Mouse (Mus musculus) embryonic facial prominence, embryonic 12.5 days (tissue): ENCODE data around the gene Camk1g. TPM values are rescaled to one million over a fixed set of nuclear protein-coding genes. Genes with fewer than 3 reads are reported as not detected.

Experiments used
- ATAC-seq: fragments of 200-750 bp; cut with Nextera tagmentation; 2 replicates; pipeline ENCODE4 v1.8.0; 2017; ENCODE audit not compliant: insufficient number of reproducible peaks, insufficient read depth, low FRiP score, low TSS enrichment
- H3K27ac ChIP-seq: fragments of 300-500 bp; sonication (generic); 2 replicates; pipeline ENCODE4 v1.5.1; 2016; ENCODE audit warnings: mild to moderate bottlenecking
- H3K27me3 ChIP-seq: fragments of 300-500 bp; sonication (generic); 2 replicates; pipeline ENCODE4 v1.6.1; 2016; ENCODE audit warnings: mild to moderate bottlenecking, moderate library complexity
- H3K36me3 ChIP-seq: fragments of 300-500 bp; sonication (generic); 2 replicates; pipeline ENCODE4 v1.6.1; 2016; ENCODE audit warnings: mild to moderate bottlenecking
- H3K4me1 ChIP-seq: fragments of 300-500 bp; sonication (generic); 2 replicates; pipeline ENCODE4 v1.6.1; 2016
- H3K4me2 ChIP-seq: fragments of 300-500 bp; sonication (generic); replicated peaks from 2 replicates; pipeline ENCODE4 v1.6.1; 2016; ENCODE audit warnings: mild to moderate bottlenecking, moderate library complexity
- H3K4me3 ChIP-seq: fragments of 300-500 bp; sonication (generic); 2 replicates; pipeline ENCODE4 v1.5.1; 2016; ENCODE audit warnings: mild to moderate bottlenecking
- H3K9ac ChIP-seq: fragments of 300-500 bp; sonication (generic); 2 replicates; pipeline ENCODE4 v1.6.1; 2016; ENCODE audit warnings: mild to moderate bottlenecking, moderate library complexity
- H3K9me3 ChIP-seq: fragments of 300-500 bp; sonication (generic); 2 replicates; pipeline ENCODE4 v1.6.1; 2016; ENCODE audit warnings: mild to moderate bottlenecking, moderate library complexity
- WGBS: fragments of 180-500 bp; shearing (Covaris S2); methylation state at CpG from one replicate; pipeline ENCODE4 v1.1.7; 2016; 5-methylcytosine and 5-hydroxymethylcytosine counted together
- polyA plus RNA-seq: library from polyadenylated mRNA; unstranded; fragments of >200 nt; fragmentation: Nextera tagmentation; extraction: Ambion mirVana; gene quantifications from 2 replicates; pipeline ENCODE4 v1.2.1, GENCODE M21; 2016

Camk1g gene
- polyA plus RNA-seq, 1 experiment from 2014 or later: 24.4 TPM

DNA sequence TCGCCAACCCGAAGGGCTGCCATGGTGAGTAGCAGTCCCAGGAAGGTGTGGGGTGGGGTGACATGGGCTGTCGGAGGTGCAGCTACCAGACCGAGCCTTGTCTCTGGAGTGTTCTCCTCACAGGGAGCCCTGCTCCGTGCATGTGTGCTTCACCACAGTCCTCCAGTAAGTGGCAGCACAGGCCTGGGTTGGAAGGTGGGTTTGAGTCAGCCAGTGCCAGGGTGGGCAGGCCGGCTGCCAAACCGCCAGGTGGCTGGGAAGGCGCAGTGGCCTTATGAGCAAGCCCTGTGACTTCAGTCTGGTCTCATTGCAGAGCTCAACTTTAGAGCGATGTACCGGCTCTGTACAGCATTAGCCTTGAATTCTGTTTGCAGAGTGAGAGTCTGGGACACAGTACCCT lies 39.9 kb downstream of the Camk1g start:
- no peaks in the 10 kb centered on the region for H3K9me3 ChIP-seq
- no peak overlapping the region for H3K4me2 ChIP-seq
- H3K4me1 ChIP-seq: no peaks in the 10 kb centered on the region; the same call in 1 of the 2 replicates
- peak; percentile 66; the same call in 1 of the 2 replicates for ATAC-seq
- H3K27me3 ChIP-seq: 0 out of 2 replicates have a peak, but pooled peaks cover 5% of the 10 kb centered on the region
- H3K27ac ChIP-seq: no peak overlapping the region
- H3K4me3 ChIP-seq: no peak overlapping the region
- no peaks in the 10 kb centered on the region for H3K36me3 ChIP-seq
- 39% methylated on average over 10 of the region's 10 CpGs for WGBS
- no peak overlapping the region for H3K9ac ChIP-seq

DNA sequence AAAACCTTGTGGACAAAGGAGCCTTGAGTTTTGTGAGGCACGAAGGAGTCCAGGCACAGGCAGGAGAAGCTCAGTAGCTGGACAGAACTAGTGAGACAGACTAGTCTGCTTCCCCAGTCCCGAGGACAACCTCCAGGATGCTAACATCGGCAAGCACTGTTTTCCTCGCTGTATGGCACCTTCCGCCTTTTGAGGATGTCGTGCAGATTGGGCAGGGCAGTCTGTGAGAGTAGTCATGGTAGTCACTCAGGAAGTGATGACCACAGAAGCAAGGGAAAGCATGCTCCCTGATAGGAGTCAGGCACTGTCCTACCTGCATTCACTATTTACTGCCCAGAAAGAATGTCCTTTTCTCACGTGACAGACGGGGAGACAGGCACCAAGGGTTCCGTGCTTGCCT lies 40.5 kb downstream of the Camk1g start:
- Histone ChIP-seq H3K27me3 (0 out of 2 replicates have a peak, but pooled peaks cover 5% of the 10 kb centered on the region), H3K4me3 (no peak overlapping the region), H3K4me1 (no peaks in the 10 kb centered on the region; the same call in 1 of the 2 replicates), H3K9me3 (no peaks in the 10 kb centered on the region), H3K36me3 (no peaks in the 10 kb centered on the region), H3K9ac (no peak overlapping the region), H3K27ac (no peak overlapping the region), H3K4me2 (no peak overlapping the region)
- WGBS: 78% methylated on average over 9 of the region's 9 CpGs
- 0 out of 2 replicates have a peak, but pooled peaks have one; percentile 1 for ATAC-seq

DNA sequence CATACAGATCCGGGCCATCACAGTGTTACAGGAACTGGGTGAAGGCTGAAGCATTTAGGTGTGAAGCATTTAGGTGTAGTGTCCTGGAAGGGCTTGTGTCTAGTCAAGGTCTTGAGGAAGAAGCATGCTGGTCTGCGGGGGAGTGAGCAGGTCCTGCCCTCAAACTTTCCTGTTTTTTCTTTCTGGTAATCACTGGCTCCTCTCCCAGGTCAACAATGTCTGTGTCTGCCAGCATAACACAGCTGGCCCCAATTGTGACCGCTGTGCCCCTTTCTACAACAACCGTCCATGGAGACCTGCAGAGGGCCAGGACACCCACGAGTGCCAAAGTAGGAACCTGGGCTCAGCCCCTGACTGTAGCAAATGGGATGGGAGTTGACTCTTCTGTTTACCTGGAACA lies 42.4 kb downstream of the Camk1g start:
- Histone ChIP-seq H3K27ac (no peak overlapping the region), H3K4me1 (no peaks in the 10 kb centered on the region; the same call in 1 of the 2 replicates), H3K9me3 (no peaks in the 10 kb centered on the region), H3K9ac (no peak overlapping the region), H3K27me3 (0 out of 2 replicates have a peak, but pooled peaks cover 5% of the 10 kb centered on the region), H3K36me3 (no peaks in the 10 kb centered on the region), H3K4me2 (no peak overlapping the region), H3K4me3 (no peak overlapping the region)
- WGBS: 64% methylated on average over 5 of the region's 5 CpGs
- no peak for ATAC-seq

DNA sequence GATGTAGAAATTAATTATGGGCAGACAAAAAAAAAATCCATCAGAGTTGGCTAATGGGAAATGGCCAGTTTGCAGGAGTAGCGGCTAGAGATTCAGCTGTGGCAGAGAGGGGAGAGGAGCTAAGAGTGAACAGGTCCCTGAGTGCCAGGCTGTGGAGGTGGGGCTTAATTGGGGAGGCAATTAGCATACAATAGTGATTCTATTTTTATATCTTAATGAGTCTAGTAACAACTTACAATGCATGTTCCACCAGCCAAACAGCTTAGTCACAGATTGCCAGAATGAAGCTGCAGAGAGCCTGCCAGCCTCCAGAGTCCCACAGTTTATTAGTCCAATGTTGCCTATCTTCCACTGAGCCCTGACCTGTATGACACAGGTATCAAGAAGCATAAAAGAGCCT lies 42.9 kb downstream of the Camk1g start:
- Histone ChIP-seq H3K9me3 (no peaks in the 10 kb centered on the region), H3K36me3 (no peaks in the 10 kb centered on the region), H3K4me1 (no peaks in the 10 kb centered on the region; the same call in 1 of the 2 replicates), H3K4me3 (no peak overlapping the region), H3K9ac (no peak overlapping the region), H3K27ac (no peak overlapping the region), H3K27me3 (0 out of 2 replicates have a peak, but pooled peaks cover 5% of the 10 kb centered on the region), H3K4me2 (no peak overlapping the region)
- WGBS: 75% methylated on average over 1 of the region's 1 CpGs
- no peak for ATAC-seq

DNA sequence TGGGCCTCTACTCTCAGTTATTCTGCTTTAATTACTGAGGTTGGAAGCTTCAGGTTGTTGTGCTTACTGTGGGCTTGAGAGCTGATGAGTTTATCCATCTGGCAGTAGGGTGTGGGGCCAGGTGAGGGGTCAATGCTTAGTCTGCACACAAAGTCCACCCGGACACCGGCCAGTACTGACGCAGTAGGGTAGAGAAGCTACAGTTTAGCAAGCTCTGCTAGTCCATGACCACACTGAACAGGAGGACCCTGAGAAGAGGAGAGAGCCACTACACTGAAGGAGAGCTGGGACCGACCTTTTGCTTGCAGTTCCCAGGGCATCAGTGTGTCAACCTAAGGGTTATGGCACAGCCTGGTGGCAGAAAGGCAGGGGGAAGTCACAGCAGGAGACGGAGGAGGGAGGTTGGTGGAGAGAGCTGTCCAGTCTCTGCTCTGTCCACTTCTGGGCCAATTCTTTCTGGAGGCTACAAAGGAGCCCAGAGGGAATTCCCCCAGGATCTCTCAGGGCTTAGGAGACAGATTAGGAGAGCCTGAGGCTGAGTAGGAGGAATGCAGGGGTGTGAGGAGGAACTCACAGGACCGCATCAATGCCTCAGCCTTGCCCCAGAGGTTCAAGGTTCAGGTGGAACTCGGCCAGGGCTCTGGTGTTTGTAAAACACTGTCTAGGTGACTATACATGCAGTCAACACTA lies 43.5 kb downstream of the Camk1g start:
- H3K4me1 ChIP-seq: no peaks in the 10 kb centered on the region; the same call in 1 of the 2 replicates
- 66% methylated on average over 7 of the region's 7 CpGs for WGBS
- H3K27ac ChIP-seq: no peak overlapping the region
- no peaks in the 10 kb centered on the region for H3K36me3 ChIP-seq
- no peak for ATAC-seq
- no peak overlapping the region for H3K4me3 ChIP-seq
- H3K9me3 ChIP-seq: no peaks in the 10 kb centered on the region
- 0 out of 2 replicates have a peak, but pooled peaks cover 5% of the 10 kb centered on the region for H3K27me3 ChIP-seq
- no peak overlapping the region for H3K9ac ChIP-seq
- H3K4me2 ChIP-seq: no peak overlapping the region

DNA sequence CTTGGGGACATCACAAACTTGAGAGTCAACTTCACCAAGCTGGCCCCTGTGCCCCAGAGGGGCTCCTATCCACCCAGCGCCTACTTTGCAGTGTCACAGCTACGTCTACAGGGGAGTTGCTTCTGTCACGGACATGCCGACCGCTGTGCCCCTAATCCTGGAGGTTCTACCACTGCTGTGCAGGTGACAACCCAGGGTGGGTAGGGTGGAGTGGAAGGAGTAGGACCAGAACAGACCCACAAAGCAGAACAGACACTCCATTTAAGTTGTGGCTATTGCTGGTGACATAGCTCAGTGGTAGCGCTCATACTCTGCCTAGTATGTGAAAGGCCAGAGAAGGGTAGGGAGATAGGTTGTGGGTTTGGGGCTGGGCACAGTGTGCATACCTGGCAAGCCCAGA lies 44.2 kb downstream of the Camk1g start:
- H3K4me3 ChIP-seq: no peak overlapping the region
- 88% methylated on average over 6 of the region's 6 CpGs for WGBS
- no peak overlapping the region for H3K27ac ChIP-seq
- H3K4me1 ChIP-seq: no peaks in the 10 kb centered on the region; the same call in 1 of the 2 replicates
- no peak overlapping the region for H3K9ac ChIP-seq
- H3K36me3 ChIP-seq: no peaks in the 10 kb centered on the region
- no peaks in the 10 kb centered on the region for H3K27me3 ChIP-seq
- ATAC-seq: no peak
- H3K4me2 ChIP-seq: no peak overlapping the region
- no peaks in the 10 kb centered on the region for H3K9me3 ChIP-seq

DNA sequence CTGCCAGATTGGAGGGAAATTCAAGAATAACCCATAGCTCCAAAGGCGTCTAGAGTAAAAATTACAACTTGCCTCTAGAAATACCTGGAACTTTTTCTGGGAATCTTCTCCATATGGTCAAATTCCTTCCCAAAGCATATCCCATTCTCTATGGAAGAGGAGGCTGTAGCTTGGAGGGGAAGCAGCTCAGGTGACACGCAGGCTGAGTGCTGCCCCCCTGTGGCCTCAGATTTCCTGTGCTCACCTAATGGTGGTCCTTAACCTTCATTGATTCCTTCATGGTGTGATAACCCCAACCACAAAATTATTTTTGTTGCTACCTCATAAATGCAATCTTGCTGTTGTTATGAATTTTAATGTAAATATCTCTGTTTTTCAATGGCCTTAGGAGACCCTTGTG lies 45.9 kb downstream of the Camk1g start:
- no peak overlapping the region for H3K4me2 ChIP-seq
- H3K36me3 ChIP-seq: no peaks in the 10 kb centered on the region
- H3K9me3 ChIP-seq: no peaks in the 10 kb centered on the region
- H3K27me3 ChIP-seq: no peaks in the 10 kb centered on the region
- no peak overlapping the region for H3K4me3 ChIP-seq
- H3K9ac ChIP-seq: no peak overlapping the region
- no peaks in the 10 kb centered on the region for H3K4me1 ChIP-seq
- ATAC-seq: no peak
- 40% methylated on average over 2 of the region's 2 CpGs for WGBS
- H3K27ac ChIP-seq: no peak overlapping the region

DNA sequence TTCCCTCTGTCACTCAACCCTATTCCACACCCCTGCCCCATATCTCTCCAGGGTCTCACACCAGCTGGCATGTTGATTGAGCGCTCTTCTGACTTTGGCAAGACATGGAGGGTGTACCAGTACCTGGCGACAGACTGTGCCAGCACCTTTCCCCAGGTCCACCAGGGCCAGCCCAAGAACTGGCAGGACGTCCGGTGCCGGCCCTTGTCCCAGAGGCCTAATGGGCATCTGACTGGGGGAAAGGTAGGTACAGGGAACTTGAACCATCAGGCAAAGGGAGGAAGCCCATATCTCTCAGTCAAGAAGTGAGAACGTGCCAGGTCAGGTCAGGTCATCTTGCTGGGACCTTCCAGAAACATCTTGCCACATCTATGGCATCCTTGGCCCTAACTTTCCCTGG lies 46.4 kb downstream of the Camk1g start:
- Histone ChIP-seq H3K27ac (no peak overlapping the region), H3K9ac (no peak overlapping the region), H3K27me3 (no peaks in the 10 kb centered on the region), H3K9me3 (no peaks in the 10 kb centered on the region), H3K4me3 (no peak overlapping the region), H3K36me3 (no peaks in the 10 kb centered on the region), H3K4me1 (no peaks in the 10 kb centered on the region), H3K4me2 (no peak overlapping the region)
- ATAC-seq: no peak
- WGBS: 95% methylated on average over 6 of the region's 6 CpGs

DNA sequence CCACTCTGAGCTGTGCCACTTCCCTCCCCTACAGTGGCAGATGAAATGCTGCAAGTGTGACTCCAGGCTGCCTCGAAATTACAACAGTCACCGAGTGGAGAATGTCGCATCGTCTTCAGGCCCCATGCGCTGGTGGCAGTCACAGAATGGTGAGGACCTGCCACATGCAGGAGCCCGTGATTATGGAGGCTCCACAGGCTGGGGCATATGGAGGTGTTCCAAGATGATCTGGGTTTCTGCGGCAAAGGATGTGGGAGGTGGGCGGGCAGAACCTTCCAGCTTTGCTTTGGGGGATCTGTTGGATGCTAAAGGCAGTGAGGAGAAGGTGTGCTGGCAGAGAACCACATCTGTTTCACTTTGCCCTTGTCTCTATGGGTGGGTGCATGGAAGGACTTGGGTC lies 49.7 kb downstream of the Camk1g start:
- Histone ChIP-seq H3K4me1 (no peaks in the 10 kb centered on the region), H3K4me3 (no peak overlapping the region), H3K27ac (no peak overlapping the region), H3K9ac (no peak overlapping the region), H3K4me2 (no peak overlapping the region), H3K9me3 (no peaks in the 10 kb centered on the region), H3K36me3 (no peaks in the 10 kb centered on the region), H3K27me3 (no peaks in the 10 kb centered on the region)
- 87% methylated on average over 8 of the region's 8 CpGs for WGBS
- no peak for ATAC-seq

DNA sequence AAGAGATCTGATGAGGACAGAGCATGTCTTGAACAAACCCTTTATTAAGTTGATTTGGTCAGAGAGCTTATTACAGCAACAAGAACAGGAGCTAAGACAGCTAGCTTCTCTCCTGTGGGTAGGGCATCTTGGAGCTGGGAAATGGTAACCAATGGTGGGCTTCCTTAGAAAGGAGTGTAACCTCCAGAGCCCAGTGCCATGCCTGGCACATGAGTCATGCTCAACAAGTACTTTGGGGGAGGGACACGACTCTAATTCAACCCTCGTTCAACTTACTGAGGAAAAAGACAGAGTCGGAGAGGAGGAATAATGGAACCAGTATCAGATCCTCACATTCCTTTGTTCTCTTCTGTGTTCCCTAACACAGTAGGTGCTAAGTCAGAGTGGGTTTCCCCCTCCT lies 50.4 kb downstream of the Camk1g start:
- no peak for ATAC-seq
- Histone ChIP-seq H3K4me1 (no peaks in the 10 kb centered on the region), H3K27ac (no peak overlapping the region), H3K4me3 (no peak overlapping the region), H3K27me3 (no peaks in the 10 kb centered on the region), H3K4me2 (no peak overlapping the region), H3K36me3 (no peaks in the 10 kb centered on the region), H3K9ac (no peak overlapping the region), H3K9me3 (no peaks in the 10 kb centered on the region)
- 66% methylated on average over 3 of the region's 3 CpGs for WGBS

DNA sequence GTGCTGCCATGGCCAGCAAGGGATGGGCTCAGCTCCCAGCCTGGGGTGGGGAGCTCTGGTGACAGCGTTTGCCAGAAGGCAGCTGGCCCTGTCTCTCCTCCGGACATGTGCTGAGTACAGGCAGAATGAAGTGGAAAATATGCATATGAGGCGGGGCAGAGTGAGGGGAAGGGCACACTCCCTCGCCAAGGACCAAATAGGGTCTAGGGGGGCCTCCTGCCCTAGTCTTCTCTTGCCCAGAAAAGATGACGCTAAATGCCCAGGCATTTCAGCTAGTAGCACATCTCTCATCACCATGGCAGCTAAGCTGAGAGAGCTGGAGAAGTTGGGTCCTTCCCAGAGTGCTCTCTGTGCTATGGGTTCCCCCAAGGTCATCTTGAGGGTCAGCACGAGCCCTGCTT lies 52.9 kb downstream of the Camk1g start:
- Histone ChIP-seq H3K27ac (no peak overlapping the region), H3K4me2 (no peak overlapping the region), H3K9ac (no peak overlapping the region), H3K4me3 (no peak overlapping the region), H3K27me3 (no peaks in the 10 kb centered on the region), H3K9me3 (no peaks in the 10 kb centered on the region), H3K4me1 (no peaks in the 10 kb centered on the region; the same call in 1 of the 2 replicates), H3K36me3 (no peaks in the 10 kb centered on the region)
- 45% methylated on average over 6 of the region's 6 CpGs for whole genome bisulfite sequencing
- ATAC-seq: no peak

DNA sequence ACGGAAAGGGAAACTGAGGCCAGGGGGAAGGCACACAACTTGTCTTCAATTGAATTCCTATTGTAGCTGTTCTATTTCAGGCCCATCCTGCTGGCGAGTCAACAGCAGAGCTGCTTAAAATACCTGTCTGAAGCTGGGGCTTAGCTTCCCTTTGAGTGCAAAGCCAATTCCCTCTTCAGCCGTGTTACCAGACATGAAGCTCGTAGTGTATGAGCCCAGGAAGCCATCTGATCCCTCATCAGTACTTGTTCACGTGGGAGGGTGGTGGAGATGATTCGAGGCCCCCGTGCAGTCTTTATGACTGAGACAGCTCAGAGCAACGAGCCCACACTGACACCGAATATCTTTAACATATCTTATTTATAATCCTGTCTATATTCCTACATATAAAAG lies 53.7 kb downstream of the Camk1g start:
- no peak overlapping the region for H3K9ac ChIP-seq
- ATAC-seq: no peak
- 79% methylated on average over 9 of the region's 9 CpGs for WGBS
- H3K9me3 ChIP-seq: no peaks in the 10 kb centered on the region
- H3K27me3 ChIP-seq: no peaks in the 10 kb centered on the region
- H3K4me2 ChIP-seq: no peak overlapping the region
- H3K27ac ChIP-seq: no peak overlapping the region
- no peak overlapping the region for H3K4me3 ChIP-seq
- no peaks in the 10 kb centered on the region for H3K36me3 ChIP-seq
- H3K4me1 ChIP-seq: no peaks in the 10 kb centered on the region; the same call in 1 of the 2 replicates
